Mouse (Mus musculus): ENCODE data around the gene Pnrc2.

The Pnrc2 gene

DNA sequence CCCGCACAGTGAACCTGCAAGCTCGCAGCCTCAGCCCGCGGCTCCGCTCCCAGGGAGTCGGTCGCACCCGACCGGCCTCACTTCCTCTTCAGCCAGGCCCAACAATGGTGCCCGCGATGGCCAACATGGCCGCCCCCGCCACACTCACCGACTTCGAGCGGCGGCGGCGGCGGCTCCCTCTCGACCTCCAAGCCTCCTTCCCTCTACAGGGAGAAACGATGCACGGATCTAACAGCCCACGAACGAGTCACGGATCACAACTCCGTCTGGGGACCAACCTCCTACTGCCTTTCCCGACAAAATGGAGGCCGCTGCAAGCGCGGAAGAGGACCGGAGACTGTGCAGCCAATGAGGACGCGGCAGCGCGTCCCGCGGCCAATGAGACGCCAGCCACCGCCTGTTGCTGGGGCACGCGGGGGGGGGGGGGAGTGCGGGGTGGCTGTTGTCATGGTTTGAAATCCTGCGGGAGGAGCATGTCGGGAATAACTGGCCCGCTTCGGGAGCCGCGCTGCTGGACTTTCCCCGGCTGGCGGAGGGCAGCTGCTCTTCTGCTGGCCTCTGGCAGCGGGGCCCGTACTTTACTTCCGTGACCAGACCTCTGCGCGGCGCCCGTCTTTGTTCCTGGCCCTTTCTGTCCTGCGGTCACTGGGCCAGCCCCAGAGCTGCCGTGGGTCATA, at the start of gene Pnrc2:
Gene Pnrc2, minus strand, starts transcription at position 325 of the 677 bp plus-strand sequence.
- peak; percentile 89 to 92 for DNase-seq

DNA sequence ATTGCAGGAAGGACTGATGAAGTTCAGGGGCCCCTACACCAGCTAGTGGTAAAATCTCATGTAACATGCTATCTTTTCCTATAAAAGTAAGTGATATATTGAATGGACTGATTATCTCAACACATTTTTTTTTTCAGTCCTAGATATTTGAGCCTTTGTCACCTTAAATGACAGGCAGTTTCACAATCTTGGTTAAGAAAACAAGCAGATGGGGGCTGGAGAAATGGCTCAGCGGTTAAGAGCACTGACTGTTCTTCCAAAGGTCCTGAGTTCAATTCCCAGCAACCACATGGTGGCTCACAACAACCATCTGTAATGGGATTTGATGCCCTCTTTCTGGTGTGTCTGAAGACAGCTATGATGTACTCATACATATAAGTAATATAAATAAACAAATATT, 48.5 kb upstream of the Pnrc2 start:
- DNase-seq = no peak

DNA sequence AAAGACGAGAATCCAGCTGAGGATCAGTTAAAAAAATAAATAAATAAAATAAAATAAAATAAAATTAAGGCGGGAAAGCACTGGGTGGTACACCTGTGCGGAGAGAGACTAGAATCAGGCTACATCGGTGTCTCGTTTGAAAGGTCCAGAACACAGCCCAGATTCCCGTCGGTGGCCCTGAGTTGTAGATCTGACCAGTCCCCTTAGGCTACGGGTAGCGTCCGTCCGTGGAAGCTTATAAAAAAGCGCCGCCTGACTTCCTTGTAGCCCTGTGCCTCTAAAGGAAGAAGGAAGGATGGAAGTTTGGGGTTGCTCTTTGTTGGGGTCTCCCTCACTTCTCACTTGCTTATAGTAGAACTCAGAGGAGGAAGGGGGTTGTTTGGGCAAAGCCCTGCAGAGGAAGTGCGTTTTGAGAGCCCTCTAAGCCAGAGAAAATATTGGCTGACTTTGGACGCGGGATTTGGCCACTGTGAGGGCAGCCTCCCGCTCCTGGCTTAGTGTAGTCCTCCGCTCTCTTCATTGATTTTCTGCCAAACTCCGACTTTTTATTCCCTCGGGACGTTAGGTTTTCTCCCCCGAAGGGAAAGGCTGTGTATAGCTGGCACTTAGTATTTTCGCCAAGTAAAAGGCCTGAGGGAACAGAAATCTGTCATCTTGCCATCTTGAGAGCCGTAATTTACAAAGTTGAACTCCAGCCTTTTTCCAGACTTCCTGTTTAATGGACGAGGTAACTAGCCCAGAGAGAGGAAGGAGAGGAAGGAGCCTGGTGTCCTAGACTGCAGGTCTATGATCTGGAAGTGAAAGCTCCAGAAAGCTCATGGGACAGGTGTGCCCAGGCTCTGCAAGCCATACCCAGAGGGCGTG, 47.8 kb upstream of the Pnrc2 start:
- DNase-seq = peak; percentile 28 to 31

DNA sequence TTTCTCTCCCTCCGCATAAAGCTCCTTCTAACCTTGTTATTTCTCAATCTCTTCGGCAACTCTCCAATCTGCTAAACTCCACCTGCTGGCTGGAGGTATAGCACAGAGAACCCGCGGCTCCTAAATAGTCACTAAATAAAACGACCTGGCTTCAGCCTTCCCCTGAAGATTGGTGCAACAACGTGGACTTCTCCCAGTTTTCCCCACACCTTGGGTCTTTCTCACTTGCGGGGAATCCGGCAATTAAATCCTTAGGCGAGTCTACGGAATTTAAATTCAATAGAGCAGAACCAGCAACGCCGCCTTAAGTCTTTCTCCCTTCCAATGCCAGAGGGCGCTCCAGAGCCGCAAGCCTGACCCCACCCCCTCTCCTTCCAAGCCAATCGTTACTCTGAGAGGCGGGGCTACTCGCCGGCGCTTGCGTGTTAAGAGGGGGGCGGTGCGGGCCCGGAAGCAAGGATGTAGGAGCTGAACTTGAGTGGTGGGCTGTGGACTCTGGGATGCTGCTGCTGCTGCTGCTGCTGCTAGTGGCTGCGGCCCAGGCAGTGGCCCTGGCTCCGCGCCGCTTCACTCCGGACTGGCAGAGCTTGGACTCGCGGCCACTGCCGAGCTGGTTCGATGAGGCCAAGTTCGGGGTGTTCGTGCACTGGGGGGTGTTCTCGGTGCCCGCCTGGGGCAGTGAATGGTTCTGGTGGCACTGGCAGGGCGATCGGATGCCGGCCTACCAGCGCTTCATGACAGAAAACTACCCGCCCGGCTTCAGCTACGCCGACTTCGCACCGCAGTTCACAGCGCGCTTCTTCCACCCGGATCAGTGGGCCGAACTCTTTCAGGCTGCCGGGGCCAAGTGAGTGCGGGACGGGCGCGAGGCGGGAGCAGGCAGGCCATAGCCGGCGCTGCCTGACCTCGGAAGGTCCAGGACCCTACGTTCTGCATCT, 46.9 kb upstream of the Pnrc2 start, which contains the start of gene Fuca1:
Gene Fuca1, plus strand, starts transcription at position 432 of the 938 bp plus-strand sequence.
- DNase-seq = peak; percentile 98 to 99

DNA sequence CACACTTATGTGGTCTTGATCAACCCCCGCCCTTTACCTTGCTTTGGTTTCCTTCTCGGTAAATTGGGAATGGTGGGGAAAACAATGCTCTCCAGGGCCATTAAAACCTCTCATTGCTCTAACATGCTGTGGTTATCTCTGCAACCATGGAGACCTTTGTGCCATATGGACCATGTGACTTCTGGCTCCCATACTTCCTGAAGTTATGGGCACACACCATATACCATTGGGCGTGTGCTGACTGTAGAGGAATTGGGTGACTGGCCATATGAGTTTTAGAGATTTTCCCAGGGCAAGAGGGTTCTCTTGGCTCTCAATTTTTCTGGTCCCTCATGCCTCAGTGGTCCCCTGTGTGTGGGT, 45.6 kb upstream of the Pnrc2 start:
- DNase-seq = no peak

DNA sequence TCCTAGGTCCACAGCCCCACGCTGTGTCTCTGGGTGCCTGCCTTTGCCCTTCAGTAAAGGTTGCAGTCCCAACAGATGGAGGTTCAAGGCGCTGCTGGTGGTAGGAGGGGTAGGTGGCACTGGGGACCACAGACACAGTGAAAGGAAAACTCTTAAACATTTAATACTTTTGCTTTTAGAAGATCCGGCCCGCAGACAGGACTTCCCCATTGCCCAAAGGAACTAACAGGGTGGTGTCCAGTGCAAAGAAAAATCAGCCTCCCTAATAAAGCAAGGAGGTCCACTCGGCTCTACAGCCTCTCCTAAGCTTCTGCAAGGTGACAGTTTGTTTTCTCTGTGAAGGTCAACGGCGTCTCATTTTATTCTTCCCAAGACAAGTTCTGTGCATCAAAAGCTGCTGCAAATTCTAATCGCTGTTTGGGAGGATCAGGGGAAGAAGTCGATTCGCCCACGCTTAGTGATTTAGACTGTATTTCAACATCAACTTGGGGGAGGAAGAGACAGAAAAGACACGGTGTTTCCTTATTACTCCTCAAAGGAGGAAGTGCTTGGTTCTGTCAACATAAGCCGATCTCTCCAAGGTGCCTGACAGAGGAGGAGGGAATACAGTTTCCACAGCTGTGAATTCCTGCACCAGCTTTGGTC, 45.1 kb upstream of the Pnrc2 start:
- DNase-seq = peak; percentile 39

DNA sequence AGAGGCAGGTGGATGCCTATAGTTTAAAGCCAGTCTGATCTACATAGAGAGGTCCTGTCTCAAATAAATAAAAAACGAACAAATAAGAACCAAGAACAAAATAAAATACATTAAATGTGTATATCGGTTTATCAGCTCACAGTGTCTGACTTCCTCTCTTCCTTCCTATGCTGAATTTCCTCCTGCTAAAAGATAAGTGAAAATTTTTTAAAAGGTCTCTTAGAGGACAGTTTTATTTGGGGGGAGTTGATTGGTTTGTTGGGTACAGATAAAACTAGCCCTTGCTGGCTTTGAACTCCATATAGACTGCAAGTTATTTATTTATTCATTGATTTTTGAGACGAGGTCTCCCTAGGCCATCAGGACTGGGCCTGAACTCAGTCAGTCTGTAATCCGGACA, 39.8 kb upstream of the Pnrc2 start:
- no peak for DNase-seq

DNA sequence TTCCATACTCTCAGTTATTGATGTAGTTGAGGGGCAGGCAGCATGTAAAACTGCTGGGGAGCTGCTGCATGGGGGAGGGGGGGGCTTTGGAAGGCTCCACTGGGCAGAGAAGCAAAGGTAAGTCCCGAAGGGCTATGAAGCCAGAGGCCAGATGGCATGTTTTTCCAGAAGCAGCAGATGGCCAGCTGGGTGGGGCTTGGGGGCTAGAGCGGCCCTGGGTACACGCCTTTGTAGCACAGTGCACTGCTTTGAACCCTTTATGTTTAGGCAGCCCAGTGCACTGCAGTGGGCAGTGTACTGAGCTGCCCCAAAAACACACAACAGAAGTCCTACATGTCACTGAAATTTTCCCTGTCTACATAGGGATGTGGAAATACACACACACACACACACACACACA, 39.2 kb upstream of the Pnrc2 start:
- DNase-seq = peak in 1 of 2 experiments; percentile 32

DNA sequence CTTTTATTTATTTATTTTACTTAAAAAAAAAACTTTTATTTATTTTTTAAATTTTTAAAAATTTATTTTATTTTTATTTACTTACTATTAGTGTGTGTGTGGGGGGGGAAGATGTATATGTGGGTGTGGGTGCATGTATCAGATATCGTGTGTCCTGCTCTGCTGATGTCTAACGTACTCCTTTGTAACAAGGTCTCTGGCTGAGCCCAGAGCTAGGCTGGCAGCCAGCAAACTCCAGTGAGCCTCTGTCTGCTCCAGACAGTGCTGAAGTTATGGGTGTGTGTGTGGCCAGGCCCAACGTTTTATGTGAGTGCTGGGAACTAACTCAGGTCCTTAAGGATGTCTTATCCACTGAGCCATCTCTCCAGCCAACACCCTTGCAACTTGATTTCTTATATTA, 38.5 kb upstream of the Pnrc2 start:
- DNase-seq = peak in 1 of 2 experiments; percentile 39

DNA sequence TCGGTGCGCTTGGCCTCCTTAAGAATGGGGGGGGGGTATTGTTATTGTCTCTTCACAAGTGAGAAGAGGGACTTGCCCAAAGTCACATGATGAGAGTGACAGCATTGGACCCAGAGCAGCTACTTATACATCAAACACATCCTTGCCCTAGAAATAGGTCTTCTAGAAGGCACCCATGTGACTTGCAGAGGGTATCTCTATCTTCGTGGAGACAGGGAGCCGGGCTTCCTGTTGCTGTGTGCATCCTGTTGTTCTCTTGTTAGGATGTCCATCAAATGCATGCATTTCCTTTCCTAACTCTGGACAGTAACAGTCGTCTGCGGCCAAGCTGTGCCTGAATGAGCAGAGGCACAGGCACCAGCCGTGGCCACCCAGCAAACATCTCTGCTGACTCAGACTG, 37.9 kb upstream of the Pnrc2 start:
- DNase-seq = peak; percentile 72 to 74

DNA sequence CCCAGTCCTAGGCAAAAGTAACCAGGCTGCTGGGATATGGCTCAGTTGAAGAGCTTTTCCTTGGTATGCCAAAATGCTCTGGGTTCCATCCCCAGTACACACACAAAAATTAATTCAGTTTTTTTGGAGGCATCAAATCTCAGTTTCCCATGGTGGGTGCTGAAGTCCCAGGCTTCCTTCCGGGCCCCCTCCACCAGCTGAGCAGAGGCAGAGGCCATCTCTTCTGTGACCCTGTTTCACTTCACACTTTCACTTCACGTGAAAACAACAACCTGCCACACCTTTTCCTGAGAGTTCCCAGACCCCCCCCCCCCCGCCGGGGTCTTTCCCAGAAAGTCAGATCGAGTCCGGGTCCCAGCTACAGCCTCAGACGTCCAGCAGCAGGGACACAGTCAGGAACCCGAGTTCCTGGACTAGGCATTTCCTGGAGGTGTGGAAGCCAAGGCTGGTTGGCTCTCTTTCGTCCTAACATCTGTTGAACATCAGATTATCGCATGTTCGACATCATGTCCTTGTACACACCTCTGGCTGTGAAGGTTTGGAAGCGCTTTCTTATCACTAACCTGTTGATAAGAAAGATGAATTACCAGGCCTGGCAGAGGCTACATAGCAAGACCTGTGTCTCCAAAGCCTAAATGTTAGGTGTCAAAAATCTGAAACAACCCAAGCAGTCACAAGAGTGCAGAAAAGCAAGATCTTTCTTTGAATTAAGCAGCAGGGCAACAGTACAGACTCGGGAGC, 35.8 kb upstream of the Pnrc2 start:
- DNase-seq = peak in 1 of 2 experiments; percentile 40

DNA sequence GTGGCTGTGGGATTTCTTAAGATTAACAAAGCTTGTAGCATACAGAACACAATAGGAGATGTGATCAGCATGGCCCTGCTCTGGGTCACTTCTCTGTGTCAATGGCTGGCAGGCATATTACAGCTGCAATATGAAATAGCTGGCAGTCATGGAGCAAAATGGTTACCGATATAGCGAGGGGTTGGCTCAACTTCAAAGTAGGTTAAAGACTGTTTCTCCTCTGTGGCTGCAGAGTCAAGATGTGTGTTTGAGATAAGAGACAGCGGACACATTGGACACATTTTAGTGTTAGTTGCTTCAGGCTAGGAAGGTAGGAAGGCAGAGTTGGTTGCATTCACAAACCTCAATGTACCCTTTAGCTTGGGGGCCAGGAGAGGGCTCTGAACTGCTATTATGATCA, 33.0 kb upstream of the Pnrc2 start:
- no peak for DNase-seq

DNA sequence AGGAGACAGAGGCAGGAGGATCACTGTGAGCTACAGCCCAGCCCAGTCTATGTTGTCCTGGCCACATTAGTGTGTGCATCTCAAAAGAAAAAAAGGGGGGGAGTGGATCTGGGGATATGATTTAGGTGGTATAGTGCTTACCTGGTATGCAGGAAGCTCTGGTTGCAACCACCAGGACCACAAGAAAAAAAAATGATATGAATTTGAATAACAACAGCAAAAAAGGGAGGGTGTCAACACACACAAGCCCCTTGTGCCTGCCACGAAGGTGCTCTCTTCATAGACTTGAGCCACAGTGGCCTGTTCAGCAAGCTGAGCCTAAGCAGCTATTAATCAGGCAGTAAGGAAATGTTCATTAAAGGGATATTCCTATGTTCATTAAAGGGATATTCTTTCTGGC, 31.2 kb upstream of the Pnrc2 start:
- no peak for DNase-seq

DNA sequence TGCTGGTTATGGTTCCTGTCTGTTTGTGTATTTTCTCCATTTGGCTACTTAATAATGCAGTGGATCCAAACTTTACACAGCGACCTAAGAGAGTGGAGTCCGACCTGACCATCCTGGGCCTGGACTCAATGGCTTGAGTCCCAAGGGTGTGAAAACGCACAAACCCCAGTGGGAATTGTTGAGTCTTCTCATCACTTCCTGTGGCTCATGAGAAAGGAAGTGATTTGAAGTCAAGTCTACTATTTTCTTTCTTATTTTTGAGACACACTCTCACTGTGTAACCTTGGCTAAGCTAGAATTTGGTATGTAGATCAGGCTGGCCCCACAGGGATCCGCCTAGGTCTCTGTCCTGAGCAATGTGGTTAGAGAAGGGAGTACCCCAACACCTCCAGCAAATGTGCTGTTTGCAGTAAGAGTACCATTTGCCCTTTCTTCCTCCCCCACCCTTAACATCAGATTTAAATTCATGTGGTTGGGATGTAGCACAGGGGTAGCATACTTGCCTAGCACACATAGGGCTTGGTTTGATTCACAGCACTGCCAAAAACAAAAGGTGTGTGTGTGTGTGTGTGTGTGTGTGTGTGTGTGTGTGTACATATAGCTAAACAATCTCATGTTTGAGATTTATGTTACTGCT, 29.1 kb upstream of the Pnrc2 start:
- peak in 1 of 2 experiments; percentile 56 for DNase-seq

DNA sequence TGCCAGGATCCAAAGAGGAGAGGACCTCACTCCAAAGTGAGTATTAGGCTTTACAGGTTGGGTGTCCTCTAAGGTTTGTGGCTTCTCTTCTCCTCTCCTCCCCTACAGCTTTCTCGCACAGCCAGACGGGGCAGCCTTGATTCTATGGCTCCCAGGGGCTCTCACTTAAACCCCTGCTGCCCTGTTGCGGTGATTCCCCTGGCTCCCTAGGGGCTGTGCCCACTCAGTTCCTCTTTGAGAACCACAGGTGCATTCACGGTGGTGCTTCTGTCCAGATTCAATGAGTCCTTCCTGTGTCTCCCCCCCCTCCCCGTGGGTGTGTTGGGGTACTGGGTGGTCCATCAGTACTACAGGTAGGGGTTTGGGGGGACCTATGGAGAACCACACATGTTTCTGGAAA, 26.4 kb upstream of the Pnrc2 start:
- DNase-seq = peak; percentile 93 to 95

DNA sequence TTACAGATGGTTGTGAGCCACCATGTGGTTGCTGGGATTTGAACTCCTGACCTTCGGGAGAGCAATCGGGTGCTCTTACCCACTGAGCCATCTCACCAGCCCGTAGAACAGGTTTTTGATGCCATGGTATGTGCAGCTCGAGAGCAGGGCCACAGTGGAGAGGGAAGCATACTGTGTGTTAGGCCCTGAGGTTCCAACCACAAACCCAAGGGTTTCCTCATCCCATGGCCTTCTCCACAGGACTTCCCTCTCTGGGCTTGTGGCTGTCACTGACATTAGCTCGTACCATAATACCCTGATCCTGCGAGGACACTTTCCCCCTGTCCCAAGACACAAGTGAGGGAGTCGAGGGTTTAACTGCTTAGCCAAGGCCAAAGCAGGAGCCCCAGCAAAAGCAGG, 25.4 kb upstream of the Pnrc2 start:
- peak in 1 of 2 experiments; percentile 24 for DNase-seq

DNA sequence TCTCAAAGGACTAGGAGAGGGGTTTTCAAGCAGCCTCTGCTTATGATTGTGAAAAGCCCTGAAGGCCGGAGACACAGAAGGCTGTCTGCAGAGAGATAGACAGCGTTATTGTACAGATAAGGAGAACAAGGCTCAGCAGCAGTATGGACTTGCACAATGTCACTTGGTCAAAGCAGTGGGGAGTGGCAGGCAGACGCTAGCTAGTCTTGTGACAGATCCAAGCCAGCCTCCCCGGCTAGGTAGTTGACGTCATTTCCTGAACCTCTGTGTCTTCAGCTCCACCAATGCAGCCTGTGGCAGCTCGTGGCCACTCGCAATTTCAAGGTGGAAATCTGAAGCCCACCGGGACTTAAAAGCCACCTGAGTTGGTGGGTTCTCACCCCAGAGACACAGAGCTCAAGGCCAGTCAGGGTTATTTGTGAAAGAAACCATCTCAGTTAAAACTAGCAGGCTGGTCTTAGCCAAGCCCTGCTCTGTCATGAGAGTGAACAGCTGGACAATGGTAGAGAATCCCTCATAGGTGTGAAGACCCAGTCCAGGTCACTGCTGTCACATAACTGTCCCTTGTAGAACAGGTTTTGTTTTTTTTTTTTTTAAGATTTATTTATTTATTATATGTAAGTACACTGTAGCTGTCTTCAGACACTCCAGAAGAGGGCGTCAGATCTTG, 24.9 kb upstream of the Pnrc2 start:
- peak; percentile 79 to 85 for DNase-seq

DNA sequence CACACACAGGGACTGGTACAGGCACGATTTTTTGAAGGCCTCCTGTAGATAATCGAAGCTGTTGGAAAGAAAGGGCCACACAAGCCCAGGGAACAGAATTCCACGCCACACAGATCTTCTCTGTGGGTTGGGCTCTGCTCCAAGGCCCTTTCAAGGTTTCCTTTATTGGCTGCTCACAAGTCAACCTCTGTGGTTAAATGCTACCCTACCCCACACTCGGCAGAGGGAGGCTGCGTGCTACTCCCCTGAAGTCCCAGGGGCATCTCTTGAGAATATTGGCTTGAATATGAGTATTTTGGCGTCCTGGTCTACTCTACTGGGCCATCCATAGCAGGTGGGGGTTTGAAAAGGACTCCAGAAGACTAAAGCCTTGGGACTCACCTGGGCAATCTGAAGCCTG, 22.5 kb upstream of the Pnrc2 start:
- peak in 1 of 2 experiments; percentile 54 for DNase-seq

DNA sequence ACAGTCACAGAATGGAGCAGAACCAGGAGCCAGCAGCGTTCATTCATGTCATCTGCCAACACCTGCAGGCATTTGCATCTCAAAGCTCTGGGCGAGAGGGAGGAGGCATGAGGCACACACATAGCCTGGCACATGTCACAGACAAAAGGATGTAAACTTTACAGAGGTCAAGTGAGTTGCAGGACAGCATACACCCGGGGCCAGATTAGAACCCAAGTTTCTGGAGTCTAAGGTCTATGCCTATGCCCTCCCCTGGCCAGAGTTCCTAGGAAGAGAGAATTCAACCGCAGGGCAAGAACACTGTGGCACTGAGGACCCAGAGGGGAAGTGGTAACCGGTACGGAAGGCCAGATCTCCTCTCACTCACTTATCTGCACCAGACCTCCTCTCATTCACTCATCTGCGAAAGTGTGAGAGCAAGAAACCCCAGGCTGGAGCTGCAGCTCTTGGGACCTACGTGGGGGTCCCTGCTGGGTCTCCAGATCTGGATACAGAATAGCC, 21.5 kb upstream of the Pnrc2 start, which contains the start of gene Cnr2:
Gene Cnr2, plus strand, starts transcription at position 324 of the 501 bp plus-strand sequence.
- peak; percentile 65 to 72 for DNase-seq

DNA sequence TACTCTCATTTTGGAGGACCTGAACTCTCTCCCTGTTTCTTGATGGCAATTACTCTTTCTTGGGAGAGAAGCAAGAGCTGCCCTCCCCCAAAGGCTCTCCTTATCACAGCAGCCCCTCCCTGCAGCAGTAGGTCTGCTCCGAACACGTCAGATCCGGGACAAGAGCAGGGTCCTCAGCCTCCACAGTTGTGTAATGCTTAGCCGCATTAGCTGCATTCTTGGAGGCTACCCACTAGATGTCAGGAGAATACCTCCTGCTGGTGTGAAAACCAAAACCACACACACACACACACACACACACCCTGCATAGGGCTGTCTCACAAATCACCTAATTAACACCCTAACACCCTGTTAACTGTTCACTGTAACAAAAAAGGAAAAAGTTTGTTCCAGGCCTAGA, 19.2 kb upstream of the Pnrc2 start:
- DNase-seq = peak in 1 of 2 experiments; percentile 48

All from B cell, adult 2 months (primary cell).